Mouse (Mus musculus) embryo, embryonic 9.5 days (tissue): Measurements from ENCODE around the gene Fam78b.
A peak's percentile ranks its signal among the peaks of the same experiment; 100 is the strongest.

Source experiments
- DNase-seq: peaks from one replicate; pipeline ENCODE4 v3.0.0-alpha.2; 2017; ENCODE audit errors: extremely low spot score

The Fam78b gene

GRCm38 (mm10) chr1:167001174-167001843 is at the start of gene Fam78b:
Fam78b (plus strand) TSS chr1:167001417.
- DNase-seq = no peak

GRCm38 (mm10) chr1:166964508-166964907 is 36.7 kb upstream of the Fam78b start:
- DNase-seq = peak; percentile 63

GRCm38 (mm10) chr1:166968271-166968670 is 32.9 kb upstream of the Fam78b start:
- DNase-seq = no peak

- no peak for DNase-seq
These were observed 27.5 kb upstream of the Fam78b start for GRCm38 (mm10) chr1:166973731-166974130.

GRCm38 (mm10) chr1:166978611-166979010 is 22.6 kb upstream of the Fam78b start:
- no peak for DNase-seq

GRCm38 (mm10) chr1:166994266-166994665 is 7.0 kb upstream of the Fam78b start:
- no peak for DNase-seq

- DNase-seq = no peak
These were observed 5.0 kb upstream of the Fam78b start for GRCm38 (mm10) chr1:166996250-166996649.

GRCm38 (mm10) chr1:166996811-166997210 is 4.4 kb upstream of the Fam78b start:
- DNase-seq = no peak

- DNase-seq = peak; percentile 87
These were observed 566 bp upstream of the Fam78b start for GRCm38 (mm10) chr1:167000529-167001173.

GRCm38 (mm10) chr1:167001844-167002485 is 748 bp downstream of the Fam78b start:
- peak; percentile 39 for DNase-seq

GRCm38 (mm10) chr1:167002486-167002850 is 1.3 kb downstream of the Fam78b start:
- DNase-seq = peak; percentile 74

GRCm38 (mm10) chr1:167004621-167005020 is 3.4 kb downstream of the Fam78b start:
- DNase-seq = no peak

GRCm38 (mm10) chr1:167007341-167007740 is 6.1 kb downstream of the Fam78b start:
- no peak for DNase-seq

GRCm38 (mm10) chr1:167010190-167010589 is 9.0 kb downstream of the Fam78b start:
- no peak for DNase-seq

GRCm38 (mm10) chr1:167011301-167011700 is 10.1 kb downstream of the Fam78b start:
- peak; percentile 35 for DNase-seq

GRCm38 (mm10) chr1:167012616-167013015 is 11.4 kb downstream of the Fam78b start:
- no peak for DNase-seq

GRCm38 (mm10) chr1:167013234-167013864 is 12.1 kb downstream of the Fam78b start:
- no peak for DNase-seq

GRCm38 (mm10) chr1:167016269-167016668 is 15.1 kb downstream of the Fam78b start:
- DNase-seq = no peak

GRCm38 (mm10) chr1:167022001-167022424 is 20.8 kb downstream of the Fam78b start:
- DNase-seq = no peak

GRCm38 (mm10) chr1:167022541-167023121 is 21.4 kb downstream of the Fam78b start:
- no peak for DNase-seq

- DNase-seq = no peak
These were observed 22.6 kb downstream of the Fam78b start for GRCm38 (mm10) chr1:167023794-167024193.

- no peak for DNase-seq
These were observed 23.7 kb downstream of the Fam78b start for GRCm38 (mm10) chr1:167024961-167025360.
